Mouse (Mus musculus) stomach, postnatal 0 days (tissue): Measurements from ENCODE around the gene Casq1.

Source experiments
- CTCF ChIP-seq: IDR thresholded peaks from 2 replicates; pipeline ENCODE4 v1.5.1; 2016; ENCODE audit warnings: antibody characterized with exemption, low read depth, mild to moderate bottlenecking, moderate library complexity
- EP300 ChIP-seq: optimal IDR thresholded peaks from 2 replicates; pipeline ENCODE3; 2016; ENCODE audit warnings: antibody characterized with exemption

DNA sequence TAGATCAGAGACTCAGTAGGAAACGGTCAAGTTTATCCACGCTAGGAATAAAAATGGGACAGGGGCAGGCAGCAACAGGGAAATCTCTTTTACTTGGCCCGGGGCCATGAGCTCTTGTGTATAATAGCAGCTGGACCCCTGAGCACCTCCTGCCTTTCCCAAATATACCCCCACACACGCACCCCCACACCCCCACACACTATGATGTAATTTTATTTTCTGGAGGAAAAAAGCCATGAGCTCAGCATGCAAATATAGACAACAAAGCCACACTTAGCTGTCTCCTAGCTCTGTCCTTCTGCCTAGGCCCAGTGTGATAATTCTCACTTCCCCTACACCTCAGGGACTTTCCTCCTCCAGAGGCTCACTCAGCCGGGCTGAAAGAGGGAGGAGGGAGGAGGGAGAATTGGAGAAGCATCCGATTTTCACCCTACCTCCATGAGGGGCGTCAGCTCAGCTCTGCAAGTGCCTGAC lies 12.5 kb downstream of the Casq1 start:
- TF ChIP-seq CTCF = no peak
- no peak for TF ChIP-seq EP300
